Mouse (Mus musculus): ENCODE measurements around the gene Elmod3.

DNA sequence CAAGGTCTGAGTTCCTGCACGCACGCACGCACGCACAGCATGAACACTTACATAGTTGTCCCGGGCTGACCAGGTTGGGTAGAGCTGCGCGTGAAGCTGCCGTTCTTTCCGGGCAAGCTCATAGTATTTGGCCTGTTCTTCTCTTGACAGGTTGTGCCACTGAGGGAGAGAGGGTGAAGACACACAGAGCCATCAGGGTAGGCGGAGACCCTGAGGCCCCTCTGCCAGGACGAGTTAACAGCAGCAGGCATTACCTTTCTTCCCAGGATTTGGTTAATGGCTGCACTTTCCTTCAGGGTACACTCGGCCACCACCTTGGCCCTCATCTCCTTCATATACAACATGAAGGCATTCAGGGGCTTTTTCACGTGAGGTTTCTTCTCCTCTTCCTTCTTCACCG lies 32.7 kb upstream of the Elmod3 start:
- no peak for TF ChIP-seq CTCF (IDR thresholded peaks at IDR 0.05; ENCODE audit: low read depth, low read length)
- no peak for TF ChIP-seq POLR2A (IDR thresholded peaks at IDR 0.05; ENCODE audit: borderline replicate concordance, low read depth, low read length)
